Mouse (Mus musculus) ovary, postnatal 10 days (tissue): Measurements from ENCODE around the gene Lrp1.
"Not testable (repeated sequence)": the region's sequence is repeated elsewhere in the genome, so short reads cannot be mapped to it uniquely, and the experiment has no call there.

Experiments
- DNase-seq: peaks from one replicate; pipeline ENCODE4 v3.0.0; 2022; ENCODE audit warnings: low spot score

Gene Lrp1

DNA sequence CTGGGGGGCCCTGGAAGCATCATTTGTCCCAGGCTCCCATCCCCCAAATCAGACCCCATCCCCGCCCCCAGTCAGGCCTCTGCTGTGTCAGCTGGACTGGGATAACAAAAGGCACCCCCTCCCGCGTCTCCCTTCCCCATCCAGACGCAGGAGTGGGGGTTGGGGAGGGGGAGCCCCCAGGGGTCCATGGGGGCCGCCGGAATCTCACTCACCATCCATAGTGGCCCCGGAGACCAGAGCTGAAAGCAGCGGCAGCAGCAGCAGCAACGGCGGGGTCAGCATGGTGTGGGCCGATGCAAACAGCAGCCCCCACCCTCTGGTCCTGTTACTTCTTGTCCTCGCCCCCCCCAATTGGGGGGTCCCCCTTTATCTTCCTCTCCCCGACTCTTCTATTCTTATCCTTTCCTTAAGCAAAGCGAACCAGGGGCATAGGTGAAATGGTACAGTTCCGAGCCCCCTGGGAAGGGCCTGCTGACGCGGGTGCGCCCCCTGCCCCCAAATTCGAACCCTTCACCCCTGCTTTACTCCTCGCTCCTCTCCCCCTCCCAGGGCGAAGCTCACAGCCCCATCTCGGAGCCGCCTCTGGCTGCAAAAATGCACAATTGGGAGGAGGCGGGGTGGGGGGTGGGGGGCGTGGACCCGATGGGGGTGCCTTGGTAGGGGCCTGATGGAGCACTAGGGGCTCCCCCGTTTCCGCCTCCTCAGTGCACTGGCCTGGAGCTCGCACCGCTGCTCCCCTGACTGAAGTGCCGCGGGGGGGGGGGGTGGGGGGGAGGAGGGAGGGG, at the start of gene Lrp1:
Lrp1 (minus strand) TSS at position 743 of the 785 bp plus-strand sequence.
- DNase-seq, result no peak

DNA sequence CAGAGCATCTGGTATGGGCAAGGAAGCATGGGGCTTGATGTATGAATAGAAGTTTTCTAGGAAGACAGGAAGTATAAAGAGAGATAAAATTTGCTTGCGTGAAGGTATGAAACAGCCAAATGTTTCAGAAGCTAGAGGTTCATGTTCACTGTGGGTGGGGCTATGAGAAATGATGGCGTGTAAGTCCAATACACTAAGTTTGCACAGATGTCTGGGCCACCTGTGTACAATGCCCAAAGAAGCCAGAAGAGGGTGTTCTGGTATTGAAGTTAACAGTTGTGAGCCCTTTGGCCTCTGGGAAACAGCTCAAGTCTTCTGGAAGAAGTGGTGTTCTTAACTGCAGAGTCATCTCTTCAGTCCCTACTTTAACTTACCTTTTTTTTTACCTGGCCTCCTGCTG, 49.2 kb upstream of the Lrp1 start:
- no peak for DNase-seq

DNA sequence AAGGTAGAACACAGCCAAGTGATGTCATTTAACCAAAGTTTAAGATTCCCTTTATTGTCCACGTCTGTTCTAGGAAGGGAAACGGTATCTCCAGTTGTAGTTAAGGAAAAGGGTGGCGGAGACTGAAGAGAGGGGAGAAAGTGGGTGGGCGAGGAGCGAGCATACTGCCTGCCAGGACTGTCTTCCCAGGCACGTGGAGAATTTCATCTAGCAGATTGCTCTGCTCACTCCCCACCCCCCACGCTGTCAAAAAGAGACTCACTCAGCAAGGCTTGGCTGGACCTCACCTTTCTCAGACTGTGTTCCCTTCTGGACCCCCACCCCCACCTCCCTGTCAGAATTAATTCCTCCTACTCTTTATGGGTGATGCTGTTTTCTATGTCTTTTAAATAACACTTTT, 48.2 kb upstream of the Lrp1 start:
- no peak for DNase-seq

- peak; percentile 65 for DNase-seq
Measured at GRCm38 (mm10) chr10:127668093-127669050, 47.4 kb upstream of the Lrp1 start, which contains the start of gene Nab2. Gene Nab2 (minus strand): TSS chr10:127668568.

- DNase-seq, result peak; percentile 50
Measured at GRCm38 (mm10) chr10:127667269-127668092, 46.5 kb upstream of the Lrp1 start.

DNA sequence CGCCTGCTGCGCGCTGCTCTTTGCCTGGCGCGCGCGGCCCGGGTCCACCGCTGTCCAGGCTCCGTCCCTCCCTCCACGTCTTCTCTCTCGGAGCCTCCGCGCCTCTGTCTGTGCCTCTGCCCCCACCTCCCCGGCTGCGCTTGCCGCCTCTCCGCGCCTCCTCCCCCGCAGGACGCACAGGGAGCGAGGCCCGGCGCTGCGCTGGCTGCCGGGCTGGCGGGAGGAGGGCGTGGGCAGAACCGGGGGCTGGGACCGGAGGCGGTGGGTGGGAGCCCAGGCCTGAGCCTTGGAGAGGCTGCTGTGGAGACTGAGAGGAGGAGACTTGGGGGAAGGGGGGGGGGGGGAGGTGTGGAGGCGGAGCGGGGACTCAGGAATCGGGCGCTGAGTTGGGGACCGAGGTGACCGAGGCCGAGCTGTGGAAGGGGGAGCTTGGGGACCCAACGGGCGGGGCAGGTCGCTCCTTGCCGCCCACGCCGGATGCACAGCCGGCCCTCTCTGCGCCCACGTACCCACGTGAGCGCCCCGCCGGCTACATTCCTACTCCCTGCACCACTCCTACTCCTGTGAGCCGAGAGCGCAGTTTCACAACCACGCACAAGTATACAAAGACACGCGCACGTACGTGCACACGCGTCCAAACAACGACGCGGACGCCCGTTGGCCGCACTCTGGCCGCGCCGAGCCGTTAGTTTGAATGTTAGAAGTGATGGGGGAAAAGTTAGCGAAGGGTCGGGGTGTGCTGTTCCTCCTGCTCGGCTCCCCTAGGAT, 45.7 kb upstream of the Lrp1 start, which contains the start of gene Nemp1:
Nemp1 (plus strand) TSS at position 401 of the 768 bp plus-strand sequence.
- peak; percentile 84 for DNase-seq

DNA sequence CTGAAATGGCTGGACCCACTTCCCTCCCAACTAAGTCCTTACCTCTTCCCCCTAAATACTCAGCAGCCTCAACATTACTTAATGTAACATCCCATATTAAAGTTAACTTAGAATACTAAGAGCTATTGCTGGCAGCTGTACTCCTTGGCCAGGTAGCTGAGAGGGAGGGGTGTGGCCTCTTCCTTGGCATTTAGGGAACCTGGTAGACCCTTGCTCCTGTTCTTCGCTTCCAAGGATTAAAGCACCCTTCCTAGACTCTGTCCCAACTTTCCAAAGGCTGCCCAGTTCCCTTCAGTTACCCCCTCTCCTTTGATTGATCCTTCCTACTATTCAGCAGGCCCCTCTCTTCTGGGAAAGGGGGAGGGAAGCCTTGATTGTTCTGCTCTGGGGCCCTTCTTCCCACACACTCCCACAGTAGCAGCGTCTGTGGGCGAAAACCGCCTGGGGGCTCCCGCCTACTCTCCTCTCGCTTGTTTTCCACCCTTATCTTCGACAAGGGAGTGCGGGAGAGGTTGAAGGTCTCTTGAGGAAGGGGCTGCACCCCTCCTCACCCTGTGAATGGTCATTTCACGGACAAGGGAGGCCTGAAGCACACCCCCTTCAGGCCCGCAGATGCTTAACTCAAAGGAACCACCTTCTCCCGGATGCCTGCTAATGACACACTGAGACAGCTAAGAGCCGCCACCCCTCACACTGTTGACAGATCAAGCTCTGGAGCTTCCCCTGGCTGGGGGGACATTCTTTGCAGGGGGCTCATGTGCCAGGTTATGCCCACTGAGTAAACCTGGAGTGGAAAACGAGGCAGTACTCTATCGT, 44.6 kb upstream of the Lrp1 start:
- DNase-seq, result no peak

GRCm38 (mm10) chr10:127664891-127665290, 43.9 kb upstream of the Lrp1 start:
- DNase-seq, result no peak

DNA sequence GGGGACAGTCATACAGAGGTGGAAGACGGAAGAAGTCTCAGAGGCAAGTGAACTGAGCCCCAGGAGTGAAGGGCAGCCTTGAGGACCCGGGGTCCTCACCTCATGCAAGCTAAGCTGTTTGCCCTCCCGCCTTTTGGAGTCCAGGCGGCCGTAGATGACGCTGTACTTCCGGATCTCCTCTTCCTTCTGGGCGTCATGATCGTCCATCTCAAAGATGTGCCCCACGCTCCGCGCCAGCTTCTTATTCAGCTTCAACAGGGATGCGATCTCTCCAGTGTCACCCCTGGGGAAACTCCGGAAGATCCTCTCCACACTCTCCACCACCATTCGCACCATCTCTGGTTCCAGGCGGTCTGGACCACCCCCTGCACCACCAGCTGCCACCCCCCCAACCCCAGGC, 43.2 kb upstream of the Lrp1 start:
- DNase-seq, result no peak

DNA sequence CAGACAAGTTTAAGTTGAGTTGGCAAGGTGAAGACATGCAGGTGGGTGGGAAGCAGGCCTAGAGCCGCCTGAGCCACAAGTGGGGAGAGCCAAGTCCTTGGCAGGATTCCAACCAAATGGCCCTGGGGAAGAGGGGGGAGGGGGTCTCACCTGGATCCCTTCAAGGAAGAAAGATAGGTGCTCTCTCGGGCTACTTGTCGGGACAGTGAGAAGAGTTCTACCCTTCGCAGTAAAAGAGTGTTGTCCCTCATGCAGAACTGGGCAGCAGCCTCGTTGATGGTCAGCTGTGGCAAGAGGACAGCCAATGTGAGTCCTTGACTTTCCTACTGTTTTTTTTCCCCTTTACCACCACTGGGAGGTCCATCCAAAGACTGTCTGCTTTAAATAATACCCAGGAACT, 42.6 kb upstream of the Lrp1 start:
- DNase-seq, result no peak

DNA sequence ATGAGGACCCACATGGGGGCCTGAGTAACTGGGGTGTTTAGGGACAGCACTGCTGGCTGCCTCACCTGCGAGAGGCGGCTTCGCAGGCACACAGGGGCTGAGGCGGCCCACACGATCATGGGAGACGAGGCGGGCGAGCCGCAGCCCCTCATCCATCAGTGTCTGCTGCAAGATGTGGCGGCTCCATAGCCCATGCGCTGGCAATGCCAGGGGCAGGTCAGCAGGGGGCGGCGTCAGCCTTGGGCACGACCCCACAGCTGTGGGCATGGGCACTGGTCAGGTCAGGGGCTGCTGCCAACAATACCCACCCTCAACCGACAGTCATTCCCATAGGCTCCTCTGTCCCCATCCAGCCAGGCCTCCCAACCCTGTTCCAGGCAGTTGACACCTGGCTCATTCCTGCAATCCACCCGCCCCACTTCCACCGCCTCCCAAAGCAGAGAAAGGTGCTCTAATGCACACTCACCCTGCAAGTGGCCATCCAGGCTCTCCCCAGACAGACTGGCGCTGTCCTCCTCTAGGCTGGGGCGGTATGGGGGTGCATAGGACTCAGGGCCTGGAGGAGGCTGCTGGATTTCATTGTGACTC, 41.8 kb upstream of the Lrp1 start:
- DNase-seq, result no peak

DNA sequence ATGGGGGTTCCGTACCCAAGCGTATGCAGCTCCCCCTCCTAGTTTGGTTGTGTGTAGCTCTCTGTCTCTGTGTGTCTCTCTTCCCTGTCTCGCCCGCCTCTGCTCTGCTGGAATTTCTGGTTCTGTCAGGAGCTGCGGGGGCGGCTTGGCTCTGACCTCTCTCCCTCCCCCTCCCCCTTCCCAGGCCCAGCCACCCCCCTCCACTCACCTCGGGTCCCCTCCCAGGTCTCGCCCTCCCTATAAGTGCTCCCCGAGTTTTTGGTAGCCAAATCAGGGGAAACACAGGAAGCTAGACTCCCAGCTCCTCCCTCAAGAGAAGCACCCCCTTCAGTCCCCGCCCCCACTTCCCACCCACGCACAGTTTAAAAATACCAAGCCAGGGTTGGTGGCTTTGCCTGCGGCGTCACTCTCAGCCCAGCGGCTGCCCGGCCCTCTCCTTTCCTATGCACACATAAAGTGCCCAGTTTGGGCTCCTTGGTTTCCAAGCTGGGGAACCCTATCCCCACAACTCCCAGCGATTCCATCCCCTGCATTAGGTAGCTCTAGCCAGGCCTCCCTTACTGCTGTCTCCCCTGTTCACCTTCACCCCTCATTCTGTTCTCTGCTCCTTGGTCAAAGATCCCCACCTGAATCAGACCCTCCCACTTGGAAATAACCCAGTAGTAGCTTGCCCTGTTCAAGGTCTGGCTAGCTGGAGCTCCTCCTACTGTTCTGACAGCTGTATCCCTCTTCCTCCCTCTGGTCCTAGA, 41.1 kb upstream of the Lrp1 start:
- peak; percentile 42 for DNase-seq

- no peak for DNase-seq
Measured at GRCm38 (mm10) chr10:127661291-127661914, 40.5 kb upstream of the Lrp1 start.

GRCm38 (mm10) chr10:127659551-127659950, 38.6 kb upstream of the Lrp1 start:
- no peak for DNase-seq

GRCm38 (mm10) chr10:127658076-127658475, 37.1 kb upstream of the Lrp1 start:
- no peak for DNase-seq

DNA sequence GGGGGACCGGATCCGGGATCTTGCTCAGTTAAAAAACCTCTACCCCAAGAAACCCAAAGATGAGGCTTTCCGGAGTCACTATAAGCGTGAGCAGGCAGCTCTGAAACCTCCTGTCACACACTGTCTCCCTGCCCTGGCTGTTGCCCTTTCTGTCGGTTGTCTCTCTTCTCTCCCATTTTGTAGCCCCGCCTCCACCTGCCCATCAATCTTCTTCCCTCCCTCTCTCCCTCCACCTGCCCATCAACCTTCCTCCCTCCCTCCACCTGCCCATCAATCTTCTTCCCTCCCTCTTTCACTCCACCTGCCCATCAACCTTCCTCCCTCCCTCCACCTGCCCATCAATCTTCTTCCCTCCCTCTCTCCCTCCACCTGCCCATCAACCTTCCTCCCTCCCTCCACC, 36.7 kb upstream of the Lrp1 start:
- DNase-seq, result not testable (repeated sequence)

- no peak for DNase-seq
Measured at GRCm38 (mm10) chr10:127654970-127655579, 34.1 kb upstream of the Lrp1 start.
